Mouse (Mus musculus): ENCODE measurements around the gene Myo15b.
"Not testable (repeated sequence)": the region's sequence is repeated elsewhere in the genome, so short reads cannot be mapped to it uniquely, and the experiment has no call there.

Myo15b gene

GRCm38 (mm10) chr11:115830550-115831325 lies 27.5 kb upstream of the Myo15b start:
- DNase-seq (ENCODE audit: extremely low spot score, low spot score) = peak; percentile 36

- DNase-seq (ENCODE audit: extremely low spot score, low spot score) = no peak
Observed at GRCm38 (mm10) chr11:115831518-115831917, 26.7 kb upstream of the Myo15b start.

- peak; percentile 24 for DNase-seq (ENCODE audit: extremely low spot score, low spot score)
Observed at GRCm38 (mm10) chr11:115832064-115832463, 26.1 kb upstream of the Myo15b start.

- DNase-seq (ENCODE audit: extremely low spot score, low spot score) = peak; percentile 81
Observed at GRCm38 (mm10) chr11:115832523-115832922, 25.7 kb upstream of the Myo15b start.

GRCm38 (mm10) chr11:115833021-115833513 lies 25.1 kb upstream of the Myo15b start:
- DNase-seq (ENCODE audit: extremely low spot score, low spot score) = peak; percentile 58

GRCm38 (mm10) chr11:115834033-115834432 lies 24.2 kb upstream of the Myo15b start:
- DNase-seq (ENCODE audit: extremely low spot score, low spot score) = no peak

- no peak for DNase-seq (ENCODE audit: extremely low spot score, low spot score)
Observed at GRCm38 (mm10) chr11:115836656-115837395, 21.4 kb upstream of the Myo15b start.

GRCm38 (mm10) chr11:115837606-115838345 lies 20.4 kb upstream of the Myo15b start:
- no peak for DNase-seq (ENCODE audit: extremely low spot score, low spot score)

- no peak for DNase-seq (ENCODE audit: extremely low spot score, low spot score)
Observed at GRCm38 (mm10) chr11:115838895-115839311, 19.3 kb upstream of the Myo15b start.

GRCm38 (mm10) chr11:115839732-115840131 lies 18.5 kb upstream of the Myo15b start:
- DNase-seq (ENCODE audit: extremely low spot score, low spot score) = no peak

- no peak for DNase-seq (ENCODE audit: extremely low spot score, low spot score)
Observed at GRCm38 (mm10) chr11:115841044-115841443, 17.2 kb upstream of the Myo15b start.

GRCm38 (mm10) chr11:115841961-115842550 lies 16.1 kb upstream of the Myo15b start:
- no peak for DNase-seq (ENCODE audit: extremely low spot score, low spot score)

- no peak for DNase-seq (ENCODE audit: extremely low spot score, low spot score)
Observed at GRCm38 (mm10) chr11:115843141-115843890, 14.9 kb upstream of the Myo15b start.

- DNase-seq (ENCODE audit: extremely low spot score, low spot score) = no peak
Observed at GRCm38 (mm10) chr11:115843891-115844239, 14.3 kb upstream of the Myo15b start.

- DNase-seq (ENCODE audit: extremely low spot score, low spot score) = no peak
Observed at GRCm38 (mm10) chr11:115844240-115844639, 14.0 kb upstream of the Myo15b start.

- DNase-seq (ENCODE audit: extremely low spot score, low spot score) = no peak
Observed at GRCm38 (mm10) chr11:115845819-115846218, 12.4 kb upstream of the Myo15b start.

- no peak for DNase-seq (ENCODE audit: extremely low spot score, low spot score)
Observed at GRCm38 (mm10) chr11:115854674-115855073, 3.5 kb upstream of the Myo15b start.

- not testable (repeated sequence) for DNase-seq (ENCODE audit: extremely low spot score, low spot score)
Observed at GRCm38 (mm10) chr11:115857146-115857545, 1.1 kb upstream of the Myo15b start.

- no peak for DNase-seq (ENCODE audit: extremely low spot score, low spot score)
Observed at GRCm38 (mm10) chr11:115857936-115858335, 270 bp upstream of the Myo15b start.

GRCm38 (mm10) chr11:115859143-115859945 lies 1.1 kb downstream of the Myo15b start:
- DNase-seq (ENCODE audit: extremely low spot score, low spot score) = peak; percentile 88

All from neural tube, embryonic 10.5 days (tissue).